Mouse (Mus musculus) ES-Bruce4 (cell line): ENCODE results near the gene Rpl10-ps3.

ENCODE experiments used
- CTCF ChIP-seq: IDR thresholded peaks from one replicate; pipeline ENCODE4 v1.8.1; 2011; ENCODE audit warnings: low read depth, low read length
- EP300 ChIP-seq: IDR thresholded peaks from 2 replicates; pipeline ENCODE4 v1.6.1; 2011; ENCODE audit warnings: low read depth, low read length; ENCODE audit not compliant: insufficient read depth

- TF ChIP-seq EP300 (no peak), CTCF (no peak)
Observed at GRCm38 (mm10) chr9:50375598-50375997, 30.8 kb upstream of the Rpl10-ps3 start.
